Mouse (Mus musculus) forebrain, embryonic 12.5 days (tissue): ENCODE measurements at regions not wholly inside any gene's neighbourhood (a gene's known extent, or its start where the extent isn't known, plus 50 kb on each side); places are given as distances from the start of the nearest gene placed in this dataset.

ENCODE experiments used
- ATAC-seq: fragments of 200-750 bp; cut with Nextera tagmentation; 2 replicates; pipeline ENCODE4 v1.8.0; 2017; ENCODE audit warnings: moderate TSS enrichment; ENCODE audit not compliant: low FRiP score
- H3K27ac ChIP-seq: fragments of 300-500 bp; sonication (generic); 2 replicates; pipeline ENCODE4 v1.5.1; 2016; ENCODE audit warnings: mild to moderate bottlenecking
- H3K27me3 ChIP-seq: fragments of 300-500 bp; sonication (generic); 2 replicates; pipeline ENCODE4 v1.6.1; 2016; ENCODE audit warnings: mild to moderate bottlenecking
- H3K36me3 ChIP-seq: fragments of 300-500 bp; sonication (generic); replicated peaks from 2 replicates; pipeline ENCODE4 v1.6.1; 2016; ENCODE audit warnings: mild to moderate bottlenecking
- H3K4me1 ChIP-seq: fragments of 300-500 bp; sonication (generic); 2 replicates; pipeline ENCODE4 v1.6.1; 2016
- H3K4me2 ChIP-seq: fragments of 300-500 bp; sonication (generic); 2 replicates; pipeline ENCODE4 v1.6.1; 2016; ENCODE audit warnings: mild to moderate bottlenecking, moderate library complexity
- H3K4me3 ChIP-seq: fragments of 300-500 bp; sonication (generic); replicated peaks from 2 replicates; pipeline ENCODE4 v1.5.1; 2016; ENCODE audit warnings: mild to moderate bottlenecking
- H3K9ac ChIP-seq: fragments of 300-500 bp; sonication (generic); 2 replicates; pipeline ENCODE4 v1.6.1; 2016; ENCODE audit warnings: mild to moderate bottlenecking
- H3K9me3 ChIP-seq: fragments of 300-500 bp; sonication (generic); 2 replicates; pipeline ENCODE4 v1.6.1; 2016
- WGBS: fragments of 180-500 bp; shearing (Covaris S2); methylation state at CpG from one replicate; pipeline ENCODE4 v1.1.7; 2016; 5-methylcytosine and 5-hydroxymethylcytosine counted together

DNA sequence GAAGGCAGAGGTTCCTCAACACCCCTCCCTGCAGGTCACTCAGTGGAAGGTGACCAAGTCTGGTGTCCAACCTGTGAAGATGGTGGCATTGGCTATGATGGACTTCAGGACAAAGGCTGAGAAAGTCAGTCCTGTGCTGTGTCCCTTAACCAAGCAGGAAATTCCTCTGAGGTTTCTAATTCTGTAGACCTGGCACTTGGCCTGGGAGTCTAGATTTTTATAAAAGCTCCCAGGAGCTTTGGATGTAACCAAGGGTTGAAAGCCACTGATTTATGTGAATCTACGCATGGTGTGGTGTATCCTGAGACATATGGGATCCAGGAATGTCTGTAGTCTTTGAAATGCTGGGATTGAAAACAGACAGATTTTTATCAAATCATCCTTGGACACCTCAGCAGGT, 498.8 kb upstream of the Tbx3 start:
- no peak overlapping the region for H3K27ac ChIP-seq
- H3K4me3 ChIP-seq = no peak overlapping the region
- H3K9me3 ChIP-seq = no peaks in the 10 kb centered on the region
- 91% methylated on average over 1 of the region's 1 CpGs for WGBS
- no peak overlapping the region for H3K9ac ChIP-seq
- no peaks in the 10 kb centered on the region for H3K4me1 ChIP-seq
- no peaks in the 10 kb centered on the region for H3K36me3 ChIP-seq
- no peaks in the 10 kb centered on the region; the same call in 1 of the 2 replicates for H3K27me3 ChIP-seq
- ATAC-seq = no peak
- H3K4me2 ChIP-seq = no peak overlapping the region

DNA sequence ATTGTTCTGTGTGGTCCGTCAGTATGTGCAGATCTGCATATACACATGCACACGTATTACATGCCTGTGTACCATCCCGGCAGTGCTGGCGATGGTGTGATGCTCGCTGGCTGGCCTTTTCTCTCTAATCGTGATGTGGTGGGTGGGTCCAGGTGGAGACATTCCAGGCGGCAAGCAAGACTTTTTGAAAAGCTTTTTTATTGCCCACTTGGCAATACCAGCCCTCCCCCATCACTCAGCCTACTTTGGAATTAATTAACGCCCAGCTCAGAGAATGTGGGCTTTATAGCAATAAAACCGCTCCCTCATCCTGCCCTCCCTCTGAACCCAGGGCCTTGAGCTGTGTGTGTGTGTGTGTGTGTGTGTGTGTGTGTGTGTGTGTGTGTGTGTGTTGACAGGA, 491.7 kb upstream of the Tbx3 start:
- Histone ChIP-seq H3K4me2 (no peak overlapping the region), H3K9me3 (no peaks in the 10 kb centered on the region), H3K4me1 (no peaks in the 10 kb centered on the region), H3K27ac (no peak overlapping the region), H3K36me3 (no peaks in the 10 kb centered on the region), H3K4me3 (no peak overlapping the region), H3K9ac (no peak overlapping the region), H3K27me3 (no peaks in the 10 kb centered on the region)
- ATAC-seq = no peak
- WGBS = 52% methylated on average over 9 of the region's 9 CpGs

DNA sequence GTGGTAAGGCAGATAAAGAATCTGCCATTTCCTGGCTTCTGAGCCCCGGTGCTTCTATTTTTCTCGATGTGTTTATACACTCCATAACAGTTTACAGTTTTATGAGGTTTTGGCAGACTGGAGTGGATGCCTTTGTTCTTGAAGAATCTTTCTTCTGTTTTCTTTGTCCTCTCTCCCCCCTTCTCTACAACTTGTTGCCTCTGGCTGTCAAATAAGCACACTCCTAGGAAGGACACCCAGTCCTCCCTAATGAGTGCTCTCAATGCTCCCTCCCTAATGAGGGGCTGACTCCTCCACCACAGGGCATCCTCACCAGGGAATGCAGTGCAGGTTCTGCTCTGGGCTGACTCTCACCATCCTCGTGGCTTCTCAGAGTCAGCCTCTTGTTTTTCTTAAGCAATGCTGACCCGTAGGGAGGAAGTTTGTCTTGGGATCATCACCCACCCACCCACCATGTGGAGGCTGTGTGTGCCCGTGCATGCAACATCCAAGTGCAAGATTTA, 486.9 kb upstream of the Tbx3 start:
- no peak for ATAC-seq
- 78% methylated on average over 5 of the region's 5 CpGs for WGBS

DNA sequence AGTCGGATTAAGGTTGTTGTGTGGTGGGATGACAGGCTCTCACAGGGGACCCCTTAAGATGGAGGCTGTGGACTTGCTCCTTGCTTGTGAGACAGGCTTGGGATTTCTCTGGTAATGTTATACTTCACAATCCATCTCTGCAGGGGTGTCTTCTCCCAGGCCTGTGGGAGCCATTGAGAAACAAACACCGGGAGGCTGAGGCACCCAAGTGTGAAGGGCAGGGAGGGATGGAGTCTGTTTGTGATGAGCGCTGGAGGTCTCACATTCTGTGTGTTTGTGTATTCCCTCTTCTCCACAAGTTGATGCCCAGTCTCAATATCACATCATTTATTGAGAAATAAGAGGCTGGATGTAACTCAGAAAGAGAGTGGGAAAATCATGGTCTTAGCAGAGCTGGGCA, 483.9 kb upstream of the Tbx3 start:
- Histone ChIP-seq H3K9ac (no peak overlapping the region), H3K4me3 (no peak overlapping the region), H3K4me2 (no peak overlapping the region), H3K36me3 (no peaks in the 10 kb centered on the region), H3K4me1 (no peaks in the 10 kb centered on the region), H3K27ac (no peak overlapping the region), H3K27me3 (no peaks in the 10 kb centered on the region), H3K9me3 (peaks cover 3% of the 10 kb centered on the region; the same call in 1 of the 2 replicates)
- ATAC-seq = no peak
- 56% methylated on average over 3 of the region's 3 CpGs for WGBS

More for the DNA sequence above, 486.9 kb upstream of the Tbx3 start:
- Histone ChIP-seq H3K9me3 (no peaks in the 10 kb centered on the region), H3K4me1 (no peaks in the 10 kb centered on the region), H3K4me3 (no peak overlapping the region), H3K9ac (no peak overlapping the region), H3K36me3 (no peaks in the 10 kb centered on the region), H3K27me3 (no peaks in the 10 kb centered on the region), H3K27ac (no peak overlapping the region), H3K4me2 (no peak overlapping the region)

DNA sequence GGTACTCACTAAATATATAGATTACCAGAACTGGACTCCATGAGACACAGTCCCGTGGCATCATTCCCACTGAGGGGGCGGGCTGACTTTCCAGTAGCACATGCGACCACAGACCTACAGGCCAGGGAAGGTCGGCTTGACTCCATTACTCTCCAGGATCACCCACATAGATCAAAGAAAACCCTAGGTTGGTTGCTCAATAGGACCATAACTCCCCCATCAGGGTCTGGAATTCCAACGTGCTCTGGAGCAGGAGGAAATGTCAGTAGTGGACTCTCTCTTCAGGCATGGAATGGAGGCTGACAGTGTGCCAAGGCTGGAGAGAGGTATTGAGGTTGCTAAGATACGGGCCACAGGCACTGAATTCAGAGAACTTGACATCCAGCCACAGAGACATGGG, 482.0 kb upstream of the Tbx3 start:
- Histone ChIP-seq H3K27me3 (no peaks in the 10 kb centered on the region), H3K27ac (no peak overlapping the region), H3K4me3 (no peak overlapping the region), H3K9ac (no peak overlapping the region), H3K4me1 (no peaks in the 10 kb centered on the region), H3K9me3 (peaks cover 3% of the 10 kb centered on the region; the same call in 1 of the 2 replicates), H3K36me3 (no peaks in the 10 kb centered on the region), H3K4me2 (no peak overlapping the region)
- no peak for ATAC-seq
- WGBS = 66% methylated on average over 6 of the region's 6 CpGs

DNA sequence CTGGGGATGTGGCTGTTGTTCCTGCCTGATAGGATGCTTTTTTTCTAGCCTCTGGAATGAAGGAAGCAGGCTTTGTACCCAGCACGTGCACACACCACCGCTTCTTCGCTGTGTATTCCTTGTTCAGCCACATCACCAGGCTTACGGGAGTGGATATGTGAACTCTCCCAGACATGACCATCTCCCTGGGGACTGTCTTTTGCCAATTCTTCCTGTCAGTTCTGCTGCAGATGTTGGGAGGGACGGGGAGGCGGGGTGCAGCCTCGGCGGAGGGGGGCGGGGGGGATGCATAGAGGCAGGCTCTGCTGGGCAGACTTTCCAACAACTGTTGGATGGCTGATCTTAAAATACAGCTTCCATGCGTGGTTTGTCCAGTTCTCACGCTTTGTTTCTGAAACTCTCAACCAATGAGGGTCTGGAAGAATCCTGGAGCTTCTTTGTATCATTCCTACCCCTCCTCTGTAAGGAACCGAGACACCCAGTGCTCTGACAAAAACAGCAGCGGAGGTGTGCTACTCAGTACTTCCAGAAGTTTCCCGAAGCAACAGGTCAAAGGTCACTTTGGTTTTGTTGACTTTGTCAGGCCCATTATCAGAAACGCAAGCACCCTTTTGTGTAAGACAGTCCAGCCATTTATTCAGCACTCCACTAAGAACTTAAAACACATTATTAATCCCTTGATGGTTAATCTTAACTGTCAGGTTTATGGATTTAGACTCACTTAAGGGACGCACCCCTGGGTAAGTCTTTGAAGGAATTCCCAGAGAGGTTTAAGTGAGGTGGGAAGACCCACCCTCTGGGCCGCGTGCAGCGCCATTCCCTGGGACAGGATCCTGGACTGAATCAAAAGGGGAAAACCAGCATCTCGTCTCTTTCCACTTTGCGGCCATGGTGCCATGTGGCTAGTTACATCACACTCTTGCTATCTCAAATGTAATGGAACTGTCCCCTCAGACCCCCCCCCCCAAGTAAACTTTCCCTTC, 476.5 kb upstream of the Tbx3 start:
- no peak for ATAC-seq
- Histone ChIP-seq H3K4me1 (no peaks in the 10 kb centered on the region), H3K9ac (no peak overlapping the region), H3K27ac (no peak overlapping the region), H3K9me3 (peaks cover 3% of the 10 kb centered on the region; the same call in 1 of the 2 replicates), H3K4me3 (no peak overlapping the region), H3K4me2 (no peak overlapping the region), H3K27me3 (no peaks in the 10 kb centered on the region), H3K36me3 (no peaks in the 10 kb centered on the region)
- WGBS = 63% methylated on average over 21 of the region's 21 CpGs

DNA sequence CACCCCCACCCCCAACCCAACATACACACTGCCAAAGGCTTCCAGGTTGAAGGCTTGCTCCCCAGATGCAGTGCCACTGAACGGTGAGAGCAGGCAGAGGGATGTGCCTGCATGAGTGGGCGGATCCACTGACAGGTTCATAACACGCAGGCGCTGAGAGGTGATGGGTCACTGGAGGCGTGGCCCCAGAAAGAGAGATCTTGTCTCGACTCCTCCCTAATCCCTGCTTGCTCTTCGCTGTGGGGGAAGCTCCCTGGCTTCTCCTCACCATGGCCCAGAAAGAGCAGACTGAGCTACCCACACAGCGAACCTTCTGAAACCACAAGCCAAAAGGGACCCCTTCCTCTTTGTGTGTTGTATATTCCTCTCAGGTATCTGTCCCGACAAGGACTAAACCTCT, 470.6 kb upstream of the Tbx3 start:
- WGBS = 48% methylated on average over 9 of the region's 9 CpGs
- no peaks in the 10 kb centered on the region for H3K27me3 ChIP-seq

DNA sequence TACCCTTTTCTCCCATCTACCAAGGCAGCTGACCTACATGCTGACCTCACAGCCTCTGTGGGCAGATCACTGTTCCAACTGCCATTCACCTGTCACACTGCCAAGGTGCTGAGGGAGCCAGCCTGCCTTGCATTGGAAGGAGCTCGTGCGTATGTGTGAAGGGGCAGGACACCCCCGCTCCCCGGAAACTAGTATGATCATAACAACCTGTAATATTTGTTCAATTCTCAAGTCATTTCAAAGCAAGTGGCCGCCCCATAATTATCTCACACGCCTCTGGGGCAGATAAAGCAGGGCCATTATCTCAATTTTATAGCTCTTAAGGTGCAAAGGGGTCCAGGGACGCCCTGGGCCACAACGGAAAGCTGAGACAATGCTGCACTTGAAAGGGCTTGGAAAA, 469.2 kb upstream of the Tbx3 start:
- Histone ChIP-seq H3K9ac (no peak overlapping the region), H3K36me3 (no peaks in the 10 kb centered on the region), H3K27me3 (no peaks in the 10 kb centered on the region), H3K9me3 (no peaks in the 10 kb centered on the region), H3K4me3 (no peak overlapping the region), H3K4me1 (no peaks in the 10 kb centered on the region), H3K27ac (no peak overlapping the region), H3K4me2 (no peak overlapping the region)
- no peak for ATAC-seq
- 71% methylated on average over 8 of the region's 8 CpGs for WGBS

More for the DNA sequence above, 470.6 kb upstream of the Tbx3 start:
- H3K27ac ChIP-seq = no peak overlapping the region
- H3K4me3 ChIP-seq = no peak overlapping the region
- no peaks in the 10 kb centered on the region for H3K9me3 ChIP-seq
- H3K4me1 ChIP-seq = no peaks in the 10 kb centered on the region
- H3K9ac ChIP-seq = no peak overlapping the region
- no peak overlapping the region for H3K4me2 ChIP-seq
- no peaks in the 10 kb centered on the region for H3K36me3 ChIP-seq
- ATAC-seq = no peak

DNA sequence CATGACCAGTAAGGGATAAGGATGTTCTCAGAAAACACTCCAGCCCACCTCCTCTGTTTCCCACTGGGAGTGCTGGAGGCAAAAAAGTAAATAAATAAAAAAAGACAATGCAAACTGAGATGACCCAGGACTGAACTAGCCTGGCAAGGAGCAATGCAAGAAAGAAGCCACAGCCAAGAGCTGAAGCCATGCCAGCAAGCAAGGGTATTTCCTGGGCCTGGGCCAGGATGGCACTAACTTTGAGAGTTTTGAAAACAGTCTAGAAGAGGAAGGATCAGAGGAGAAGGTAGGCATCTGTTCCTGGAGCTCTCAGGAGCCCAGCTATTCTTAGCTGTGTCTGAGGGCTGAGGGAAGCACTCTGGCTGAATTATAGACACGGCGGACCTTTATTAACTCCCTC, 465.7 kb upstream of the Tbx3 start:
- H3K27ac ChIP-seq = no peak overlapping the region
- H3K4me1 ChIP-seq = no peaks in the 10 kb centered on the region
- H3K36me3 ChIP-seq = no peaks in the 10 kb centered on the region
- H3K9ac ChIP-seq = no peak overlapping the region
- no peak for ATAC-seq
- no peak overlapping the region for H3K4me2 ChIP-seq
- WGBS = 78% methylated on average over 2 of the region's 2 CpGs
- H3K27me3 ChIP-seq = no peaks in the 10 kb centered on the region
- H3K4me3 ChIP-seq = no peak overlapping the region
- no peaks in the 10 kb centered on the region for H3K9me3 ChIP-seq

DNA sequence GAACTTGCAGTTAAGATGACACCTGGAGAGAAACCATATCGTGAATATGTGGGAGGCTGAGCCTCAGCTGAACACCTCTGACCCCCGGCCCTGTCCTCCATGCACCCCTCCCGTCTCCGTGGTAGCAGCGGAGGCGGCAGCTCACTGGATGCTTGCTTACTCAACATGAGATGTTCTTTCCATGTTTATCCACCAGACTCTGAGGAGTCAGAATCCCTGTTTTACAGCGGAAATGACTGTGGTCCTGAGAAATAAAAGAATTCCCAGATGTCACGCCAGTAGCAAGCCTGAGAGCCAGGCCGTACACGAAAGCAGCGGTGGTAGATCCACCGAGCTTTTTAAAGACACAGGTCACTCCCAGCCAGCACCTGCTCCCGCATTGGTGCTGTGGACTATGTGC, 462.4 kb upstream of the Tbx3 start:
- no peaks in the 10 kb centered on the region for H3K4me1 ChIP-seq
- ATAC-seq = no peak
- WGBS = 87% methylated on average over 13 of the region's 13 CpGs
- no peak overlapping the region for H3K4me3 ChIP-seq
- no peaks in the 10 kb centered on the region for H3K9me3 ChIP-seq
- H3K27ac ChIP-seq = no peak overlapping the region
- no peak overlapping the region for H3K4me2 ChIP-seq
- no peaks in the 10 kb centered on the region for H3K27me3 ChIP-seq
- H3K36me3 ChIP-seq = no peaks in the 10 kb centered on the region
- H3K9ac ChIP-seq = no peak overlapping the region

DNA sequence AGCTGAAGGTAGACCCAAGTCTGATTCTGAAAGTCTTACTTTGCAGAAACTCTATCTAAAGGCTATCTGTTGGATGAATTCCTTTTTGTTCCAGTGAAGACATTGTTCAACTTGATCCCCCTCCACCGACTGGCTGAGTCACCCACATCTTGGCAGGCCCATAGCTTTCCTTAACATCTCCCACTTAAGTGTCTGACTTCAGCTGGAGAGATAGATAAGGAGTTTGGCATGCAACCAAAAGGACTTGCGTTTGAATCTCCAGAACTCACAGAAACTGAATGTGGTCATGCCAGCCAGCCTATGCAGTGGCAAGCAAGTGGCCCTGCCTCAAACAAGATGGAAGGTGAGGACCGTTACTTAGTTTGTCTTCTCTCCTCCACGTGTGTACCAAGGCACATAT, 457.3 kb upstream of the Tbx3 start:
- Histone ChIP-seq H3K9ac (no peak overlapping the region), H3K27ac (no peak overlapping the region), H3K4me1 (no peaks in the 10 kb centered on the region; the same call in 1 of the 2 replicates), H3K9me3 (no peaks in the 10 kb centered on the region), H3K4me3 (no peak overlapping the region), H3K27me3 (no peaks in the 10 kb centered on the region), H3K36me3 (no peaks in the 10 kb centered on the region), H3K4me2 (no peak overlapping the region)
- no peak for ATAC-seq
- 80% methylated on average over 4 of the region's 4 CpGs for WGBS

DNA sequence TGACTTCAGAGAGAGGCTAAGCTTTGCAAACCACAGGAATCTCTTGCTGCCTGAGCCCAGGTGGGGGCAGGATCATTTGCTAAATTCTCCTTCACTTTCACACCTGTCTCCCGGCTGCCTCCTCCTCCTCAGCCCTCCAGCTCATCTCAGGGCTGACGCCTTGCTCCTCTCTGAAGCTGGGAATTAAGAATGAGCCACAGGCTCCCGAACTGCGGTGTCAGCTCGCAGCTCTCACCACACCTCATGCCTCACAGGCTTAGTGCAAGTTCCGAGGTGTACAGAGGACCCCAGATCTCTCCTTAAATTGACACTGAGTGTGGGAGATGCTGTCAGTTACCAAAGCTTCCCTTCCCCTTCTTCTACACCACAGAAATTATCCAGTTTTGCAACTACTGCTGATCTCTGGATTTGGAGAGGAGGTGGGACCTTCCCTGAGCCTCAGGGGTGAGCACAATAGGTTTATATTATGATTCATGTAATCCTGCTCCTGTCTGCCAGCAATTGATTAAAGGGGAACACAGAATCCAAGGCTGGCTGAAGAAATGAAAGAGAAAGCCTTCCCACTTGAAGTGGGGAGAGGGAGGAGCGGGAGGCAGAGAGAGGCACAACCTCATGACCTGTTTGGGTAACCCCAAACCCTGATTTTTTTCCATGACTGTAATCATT, 456.6 kb upstream of the Tbx3 start:
- Histone ChIP-seq H3K4me3 (no peak overlapping the region), H3K4me2 (no peak overlapping the region), H3K27ac (no peak overlapping the region), H3K9me3 (no peaks in the 10 kb centered on the region), H3K4me1 (no peaks in the 10 kb centered on the region; the same call in 1 of the 2 replicates), H3K27me3 (no peaks in the 10 kb centered on the region), H3K9ac (no peak overlapping the region), H3K36me3 (no peaks in the 10 kb centered on the region)
- ATAC-seq = no peak
- WGBS = 74% methylated on average over 7 of the region's 7 CpGs
